Mouse (Mus musculus): ENCODE measurements around the gene Akap7.

DNA sequence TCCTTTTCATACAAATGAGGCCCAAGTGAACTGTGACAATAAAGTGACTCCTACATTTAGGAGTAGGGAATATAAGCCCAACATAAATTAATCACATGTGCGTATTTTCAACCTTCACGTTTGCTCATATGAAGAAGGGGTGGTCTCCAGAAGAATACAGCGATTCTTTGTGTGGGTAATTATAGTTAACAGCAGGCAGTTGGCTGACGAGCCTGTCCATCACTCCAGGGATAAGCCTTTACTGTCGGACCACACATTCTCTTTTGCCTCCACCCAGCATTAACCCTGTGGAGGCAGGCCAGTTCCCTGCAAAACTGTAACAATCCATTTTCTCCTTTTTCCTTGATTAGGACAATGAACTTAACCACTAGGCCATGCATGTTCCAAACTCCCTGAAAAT, 76.3 kb downstream of the Akap7 start:
- TF ChIP-seq CTCF (conservative IDR thresholded peaks at IDR 0.05; ENCODE audit: low read length) (no peak), POU5F1 (IDR thresholded peaks at IDR 0.05; ENCODE audit: borderline replicate concordance, low read length) (no peak), NANOG (IDR thresholded peaks at IDR 0.05; ENCODE audit: borderline replicate concordance, low read length) (no peak)
